Mouse (Mus musculus) bone marrow, adult 2 months (tissue): ENCODE data around the gene Fbxl13.

Experiments
- CTCF ChIP-seq: fragments of 200-500 bp; IDR thresholded peaks from 2 replicates; pipeline ENCODE4 v1.5.1; 2011; ENCODE audit warnings: low read length, control low read depth; ENCODE audit not compliant: control insufficient read depth, insufficient read depth
- POLR2A ChIP-seq: fragments of 200-500 bp; IDR thresholded peaks from 2 replicates; pipeline ENCODE4 v1.6.1; 2011; ENCODE audit warnings: low read depth, mild to moderate bottlenecking, control low read depth, low read length, borderline replicate concordance; ENCODE audit not compliant: control insufficient read depth

DNA sequence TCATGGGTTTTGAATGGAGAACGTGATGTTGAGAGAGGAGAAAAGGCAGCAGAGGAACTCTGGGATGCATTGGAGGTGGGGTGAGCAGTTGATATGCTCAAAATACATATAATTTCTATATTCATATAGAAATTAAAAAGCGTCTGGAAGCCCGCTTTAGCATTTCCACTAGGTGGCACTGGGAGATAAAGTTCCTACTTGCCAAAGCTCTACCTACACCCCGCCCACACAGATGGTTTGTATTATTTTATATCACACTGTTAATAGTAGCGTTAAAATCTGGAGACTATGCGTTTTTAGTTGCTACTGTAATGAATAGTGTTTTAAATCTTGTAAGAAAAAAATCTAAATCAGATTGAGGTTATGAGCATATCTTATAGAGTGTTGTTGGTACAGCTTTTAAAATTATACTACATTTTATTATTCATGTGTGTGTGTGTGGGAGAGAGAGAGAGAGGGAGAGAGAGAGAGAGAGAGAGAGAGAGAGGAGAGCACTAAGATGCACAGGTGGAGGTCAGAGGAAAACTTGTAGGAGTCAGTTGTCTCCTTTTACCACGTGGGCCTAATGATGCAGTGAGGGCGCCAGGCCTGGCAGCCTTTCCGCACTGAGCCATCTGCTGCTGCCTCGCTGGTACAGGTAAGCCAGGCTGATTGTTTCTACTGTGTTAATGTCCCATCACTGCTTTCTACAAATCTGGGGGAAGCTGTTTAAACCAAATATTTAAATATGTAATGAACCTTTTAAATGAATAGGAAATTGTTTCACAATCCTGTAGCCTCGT, 211.1 kb downstream of the Fbxl13 start:
- TF ChIP-seq CTCF, result peak; percentile 17; the same call in 1 of the 2 replicates
- no peak for TF ChIP-seq POLR2A
